Mouse (Mus musculus): Measurements from ENCODE around the gene Map3k7. TPM values are rescaled to one million over a fixed set of nuclear protein-coding genes. Genes with fewer than 3 reads are reported as not detected.

Gene Map3k7
- polyA plus RNA-seq (2012; rRNA removed) = 11.4 and 11.8 TPM in 2 replicates

GRCm38 (mm10) chr4:31963354-31964193, at the start of gene Map3k7:
Gene Map3k7, plus strand, starts transcription at chr4:31964097.

All from liver, embryonic 18 days (tissue).